Comparison of ENCODE assay signal across 9 mouse cellular contexts in the genomic region with DNA sequence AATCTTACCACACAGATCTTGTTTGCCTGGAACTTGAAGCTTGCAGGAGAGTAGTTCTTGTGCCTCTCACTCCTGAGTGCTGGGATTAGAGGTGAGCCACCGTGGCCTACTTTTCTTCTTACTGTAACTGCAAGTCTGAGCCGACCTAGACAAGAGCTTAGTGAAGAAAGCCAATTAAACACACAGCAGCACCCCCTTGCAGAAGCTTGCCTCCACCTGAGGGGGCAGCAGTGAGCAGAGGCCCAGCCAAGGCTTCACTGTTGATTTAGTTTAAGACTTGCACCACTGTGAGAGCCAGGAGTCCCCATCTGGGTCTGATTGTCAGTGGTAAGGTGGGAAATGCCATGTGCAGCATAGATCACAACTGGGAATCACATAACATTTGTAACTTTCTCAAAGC. TPM values are rescaled to one million over a fixed set of nuclear protein-coding genes. Genes with fewer than 3 reads are reported as not detected.
DNase-seq lines count a peak whose midpoint lies in the region; ATAC-seq and TF ChIP-seq lines count a peak whose summit lies in the region.
"Had no signal": no experiment of that assay in that cellular context is flagged by ENCODE, and none has a peak within 500 bp of the region (broad histone marks: within the 10 kb centered on the region; RNA-seq: fewer than 3 reads in every experiment).

No protein-coding gene starts in this region.

- intact Hi-C loops in heart, postnatal 10 days (cut with DNase I): loop anchor here (5.0 kb wide), 2 partner anchors 233 to 478 kb away; no protein-coding TSS in a partner anchor
- intact Hi-C loops in left cerebral cortex, postnatal 25 days (cut with DNase I): loop anchor here (5.0 to 10.0 kb wide), 3 partner anchors 58 to 483 kb away; partner anchors contain the start of gene Kif14

- TF ChIP-seq CTCF in cortical plate, adult 2 months (IDR thresholded peaks at IDR 0.05; ENCODE audit: extremely low read depth, insufficient read depth, low read length): peak; percentile 78
- TF ChIP-seq CTCF in midbrain, postnatal 0 days (IDR thresholded peaks at IDR 0.05): peak; percentile 89
- peak; percentile 96 for TF ChIP-seq CTCF in stomach, postnatal 0 days (IDR thresholded peaks at IDR 0.05; ENCODE audit: low read depth)

- H3K4me3 ChIP-seq in intestine, embryonic 14.5 days (ENCODE audit: low read depth, low read length): no peak overlapping the region
- no peak overlapping the region for H3K4me3 ChIP-seq in intestine, embryonic 15.5 days (replicated peaks)
- no peak overlapping the region for H3K4me3 ChIP-seq in cortical plate, adult 2 months (ENCODE audit: insufficient read depth, low read length)
- H3K4me3 ChIP-seq in midbrain, postnatal 0 days (ENCODE audit: low read depth, low read length): no peak overlapping the region
- no peak overlapping the region for H3K4me3 ChIP-seq in stomach, postnatal 0 days (ENCODE audit: low read depth, low read length)
- H3K4me3 ChIP-seq: embryonic facial prominence, embryonic 15.5 days had no signal

- WGBS in intestine, embryonic 14.5 days: 36% methylated on average over 2 of the region's 2 CpGs
- WGBS in intestine, embryonic 15.5 days: 24% methylated on average over 2 of the region's 2 CpGs
- WGBS in midbrain, postnatal 0 days: 13% methylated on average over 2 of the region's 2 CpGs
- 28% methylated on average over 2 of the region's 2 CpGs for WGBS in stomach, postnatal 0 days

- H3K4me2 ChIP-seq in intestine, embryonic 14.5 days (ENCODE audit: low read length): no peak overlapping the region
- no peak overlapping the region for H3K4me2 ChIP-seq in intestine, embryonic 15.5 days (replicated peaks)
- no peak overlapping the region for H3K4me2 ChIP-seq in midbrain, postnatal 0 days (ENCODE audit: low read depth, low read length, poor library complexity, severe bottlenecking)
- H3K4me2 ChIP-seq in stomach, postnatal 0 days (replicated peaks; ENCODE audit: low read depth): no peak overlapping the region
- H3K4me2 ChIP-seq: embryonic facial prominence, embryonic 15.5 days had no signal

- TF ChIP-seq POLR2A in cortical plate, adult 2 months (IDR thresholded peaks at IDR 0.05; ENCODE audit: extremely low read depth, insufficient read depth, low read length): no peak

- ATAC-seq in intestine, embryonic 14.5 days (replicated peaks; ENCODE audit: low FRiP score, low TSS enrichment, low read depth): no peak
- no peak for ATAC-seq in intestine, embryonic 15.5 days
- ATAC-seq in midbrain, postnatal 0 days (ENCODE audit: low FRiP score): no peak
- ATAC-seq in stomach, postnatal 0 days (ENCODE audit: low FRiP score, low TSS enrichment): 0 out of 2 replicates have a peak, but pooled peaks have one; percentile 35

- peak; percentile 85 for DNase-seq in intestine, embryonic 14.5 days (ENCODE audit: low spot score)
- peak; percentile 64 for DNase-seq in adipocyte (ENCODE audit: low spot score)
- peak; percentile 51 to 83 for DNase-seq in heart, postnatal 10 days
- DNase-seq in left cerebral cortex, postnatal 25 days (ENCODE audit: low spot score in 2 of 2): peak; percentile 42 to 60
- peak; percentile 71 for DNase-seq in midbrain, postnatal 0 days (ENCODE audit: low spot score)
- DNase-seq in stomach, postnatal 0 days (ENCODE audit: low spot score): peak; percentile 81

- H3K4me1 ChIP-seq in intestine, embryonic 14.5 days (replicated peaks; ENCODE audit: control insufficient read depth, insufficient read depth, low read length): no peaks in the 10 kb centered on the region
- H3K4me1 ChIP-seq in intestine, embryonic 15.5 days (replicated peaks): no peaks in the 10 kb centered on the region
- H3K4me1 ChIP-seq in cortical plate, adult 2 months (ENCODE audit: control insufficient read depth, insufficient read depth, low read length): no peaks in the 10 kb centered on the region
- no peaks in the 10 kb centered on the region for H3K4me1 ChIP-seq in midbrain, postnatal 0 days (ENCODE audit: insufficient read depth, low read length)
- H3K4me1 ChIP-seq in stomach, postnatal 0 days (replicated peaks; ENCODE audit: control insufficient read depth, insufficient read depth): no peaks in the 10 kb centered on the region
- H3K4me1 ChIP-seq: embryonic facial prominence, embryonic 15.5 days had no signal

- H3K36me3 ChIP-seq in intestine, embryonic 14.5 days (ENCODE audit: control insufficient read depth, insufficient read depth, low read length): peaks cover 36% of the 10 kb centered on the region
- H3K36me3 ChIP-seq in intestine, embryonic 15.5 days: no peaks in the 10 kb centered on the region
- no peaks in the 10 kb centered on the region for H3K36me3 ChIP-seq in midbrain, postnatal 0 days (ENCODE audit: insufficient read depth, low read length)
- H3K36me3 ChIP-seq in stomach, postnatal 0 days (ENCODE audit: control insufficient read depth, insufficient read depth, low read length): no peaks in the 10 kb centered on the region

- TF ChIP-seq EP300 in stomach, postnatal 0 days (optimal IDR thresholded peaks at IDR 0.05): no peak

- H3K27ac ChIP-seq in intestine, embryonic 14.5 days (ENCODE audit: low read depth): no peak overlapping the region
- no peak overlapping the region for H3K27ac ChIP-seq in intestine, embryonic 15.5 days
- H3K27ac ChIP-seq in cortical plate, adult 2 months (ENCODE audit: insufficient read depth, low read length): no peak overlapping the region
- H3K27ac ChIP-seq in midbrain, postnatal 0 days (ENCODE audit: low read depth, low read length): no peak overlapping the region
- no peak overlapping the region for H3K27ac ChIP-seq in stomach, postnatal 0 days (replicated peaks)
- H3K27ac ChIP-seq: embryonic facial prominence, embryonic 15.5 days had no signal

- no peaks in the 10 kb centered on the region for H3K9me3 ChIP-seq in intestine, embryonic 14.5 days (ENCODE audit: control insufficient read depth, low read length)
- H3K9me3 ChIP-seq in intestine, embryonic 15.5 days: no peaks in the 10 kb centered on the region
- no peaks in the 10 kb centered on the region for H3K9me3 ChIP-seq in midbrain, postnatal 0 days (ENCODE audit: low read length)
- no peaks in the 10 kb centered on the region for H3K9me3 ChIP-seq in stomach, postnatal 0 days (ENCODE audit: control insufficient read depth, low read length)
- H3K9me3 ChIP-seq: embryonic facial prominence, embryonic 15.5 days had no signal

- no peaks in the 10 kb centered on the region for H3K27me3 ChIP-seq in intestine, embryonic 14.5 days (replicated peaks; ENCODE audit: control insufficient read depth, insufficient read depth, low read length)
- no peaks in the 10 kb centered on the region for H3K27me3 ChIP-seq in intestine, embryonic 15.5 days (replicated peaks)
- no peaks in the 10 kb centered on the region for H3K27me3 ChIP-seq in midbrain, postnatal 0 days (ENCODE audit: insufficient read depth, low read length)
- H3K27me3 ChIP-seq in stomach, postnatal 0 days (ENCODE audit: control insufficient read depth, insufficient read depth, low read length): no peaks in the 10 kb centered on the region
- H3K27me3 ChIP-seq: embryonic facial prominence, embryonic 15.5 days had no signal

- no peak overlapping the region for H3K9ac ChIP-seq in intestine, embryonic 14.5 days (ENCODE audit: low read length)
- no peak overlapping the region for H3K9ac ChIP-seq in intestine, embryonic 15.5 days
- no peak overlapping the region for H3K9ac ChIP-seq in midbrain, postnatal 0 days (replicated peaks; ENCODE audit: low read length, poor library complexity, severe bottlenecking)
- H3K9ac ChIP-seq in stomach, postnatal 0 days (ENCODE audit: low read length): no peak overlapping the region
- H3K9ac ChIP-seq: embryonic facial prominence, embryonic 15.5 days had no signal

RNA-seq across cellular contexts. Expression of gene Kif14, which starts 58.8 kb away (rescaled TPM):
- polyA plus RNA-seq in intestine, embryonic 14.5 days (2014; fragmentation: Nextera tagmentation; extraction: Ambion mirVana): 7.6 and 7.8 TPM in 2 replicates
- 4.0 and 4.6 TPM in 2 replicates for polyA plus RNA-seq in intestine, embryonic 15.5 days (2015; fragmentation: Nextera tagmentation; extraction: Ambion mirVana)
- 0.21 and 0.30 TPM in 2 replicates for polyA plus RNA-seq in cortical plate, adult 2 months (2012; rRNA removed)
- total RNA-seq in heart, postnatal 10 days (2021): 1 to 10 TPM; 1.9 to 2.8 TPM
- total RNA-seq in left cerebral cortex, postnatal 25 days (2021): under 1 TPM; 0.09 to 0.25 TPM
- total RNA-seq in midbrain, postnatal 0 days (2014; rRNA removed): 0.71 and 1.0 TPM in 2 replicates
- 0.28 and 0.72 TPM in 2 replicates for polyA plus RNA-seq in midbrain, postnatal 0 days (2015; fragmentation: Nextera tagmentation; extraction: Ambion mirVana)
- polyA plus RNA-seq in stomach, postnatal 0 days (2015; fragmentation: Nextera tagmentation; extraction: Ambion mirVana): 0.63 and 1.1 TPM in 2 replicates
